Mouse (Mus musculus) embryonic fibroblast, embryonic 13.5 days (primary cell): Measurements from ENCODE around the gene Eml5. TPM values are rescaled to one million over a fixed set of nuclear protein-coding genes. Genes with fewer than 3 reads are reported as not detected.

Experiments used
- H3K27ac ChIP-seq: 2 replicates; pipeline ENCODE4 v1.5.1; 2012; ENCODE audit warnings: low read length, control low read depth, inconsistent platforms; ENCODE audit not compliant: insufficient read depth
- H3K4me1 ChIP-seq: 2 replicates; pipeline ENCODE4 v1.6.1; 2011; ENCODE audit warnings: low read length; ENCODE audit not compliant: control insufficient read depth, insufficient read depth
- H3K4me3 ChIP-seq: 2 replicates; pipeline ENCODE4 v1.5.1; 2011; ENCODE audit warnings: mild to moderate bottlenecking, control low read depth, low read length; ENCODE audit not compliant: insufficient read depth
- CTCF ChIP-seq: IDR thresholded peaks from 2 replicates; pipeline ENCODE4 v1.5.1; 2011; ENCODE audit warnings: mild to moderate bottlenecking, control low read depth, low read length, moderate library complexity, borderline replicate concordance; ENCODE audit not compliant: insufficient read depth
- POLR2A ChIP-seq: IDR thresholded peaks from 2 replicates; pipeline ENCODE4 v1.6.1; 2011; ENCODE audit warnings: low read depth, mild to moderate bottlenecking, control low read depth, low read length, moderate library complexity
- polyA plus RNA-seq: library from polyadenylated mRNA; stranded (reverse); fragments of >200 nt; gene quantifications from 2 replicates; pipeline ENCODE4 v1.2.4, GENCODE M21; 2011; ENCODE audit warnings: low read depth; ENCODE audit not compliant: missing spikeins, insufficient read length

The Eml5 gene
- polyA plus RNA-seq, 1 experiment, result 4.6 TPM

- no peak overlapping the region for H3K4me3 ChIP-seq
- TF ChIP-seq POLR2A (no peak), CTCF (no peak)
- no peaks in the 10 kb centered on the region for H3K4me1 ChIP-seq
- H3K27ac ChIP-seq, result no peak overlapping the region
These were observed 4.5 kb downstream of the Eml5 start for GRCm38 (mm10) chr12:98896761-98897160.

GRCm38 (mm10) chr12:98884515-98884914 lies 16.8 kb downstream of the Eml5 start:
- no peak for TF ChIP-seq CTCF
- Histone ChIP-seq H3K27ac (no peak overlapping the region), H3K4me3 (no peak overlapping the region), H3K4me1 (no peaks in the 10 kb centered on the region; the same call in 1 of the 2 replicates)

GRCm38 (mm10) chr12:98881796-98882195 lies 19.5 kb downstream of the Eml5 start:
- TF ChIP-seq CTCF (no peak), POLR2A (no peak)
- H3K27ac ChIP-seq, result no peak overlapping the region

GRCm38 (mm10) chr12:98878693-98879092 lies 22.6 kb downstream of the Eml5 start:
- Histone ChIP-seq H3K4me3 (no peak overlapping the region), H3K27ac (no peak overlapping the region), H3K4me1 (peaks cover 2% of the 10 kb centered on the region)
- TF ChIP-seq POLR2A, result no peak
- no peak for TF ChIP-seq CTCF

More at GRCm38 (mm10) chr12:98881796-98882195, 19.5 kb downstream of the Eml5 start:
- Histone ChIP-seq H3K4me1 (no peaks in the 10 kb centered on the region; the same call in 1 of the 2 replicates), H3K4me3 (no peak overlapping the region)

GRCm38 (mm10) chr12:98875216-98875615 lies 26.1 kb downstream of the Eml5 start:
- TF ChIP-seq CTCF, result no peak
- TF ChIP-seq POLR2A, result no peak

GRCm38 (mm10) chr12:98872836-98873235 lies 28.4 kb downstream of the Eml5 start:
- H3K4me3 ChIP-seq, result no peak overlapping the region
- no peak for TF ChIP-seq CTCF
- TF ChIP-seq POLR2A, result no peak
- peaks cover 2% of the 10 kb centered on the region; the same call in 1 of the 2 replicates for H3K4me1 ChIP-seq
- no peak overlapping the region for H3K27ac ChIP-seq

More at GRCm38 (mm10) chr12:98875216-98875615, 26.1 kb downstream of the Eml5 start:
- Histone ChIP-seq H3K4me3 (no peak overlapping the region), H3K27ac (peak overlapping the region; percentile 71; the same call in 1 of the 2 replicates), H3K4me1 (peaks cover 2% of the 10 kb centered on the region; the same call in 1 of the 2 replicates)

- TF ChIP-seq POLR2A, result no peak
- Histone ChIP-seq H3K4me3 (no peak overlapping the region), H3K4me1 (no peaks in the 10 kb centered on the region), H3K27ac (no peak overlapping the region)
These were observed 37.8 kb downstream of the Eml5 start for GRCm38 (mm10) chr12:98863436-98863835.

GRCm38 (mm10) chr12:98860316-98860715 lies 41.0 kb downstream of the Eml5 start:
- Histone ChIP-seq H3K4me3 (no peak overlapping the region), H3K4me1 (no peaks in the 10 kb centered on the region), H3K27ac (no peak overlapping the region)
- no peak for TF ChIP-seq CTCF
- TF ChIP-seq POLR2A, result no peak

- TF ChIP-seq POLR2A, result no peak
- peak; percentile 60; the same call in 1 of the 2 replicates for TF ChIP-seq CTCF
These were observed 50.5 kb downstream of the Eml5 start for GRCm38 (mm10) chr12:98850767-98851166.

GRCm38 (mm10) chr12:98844774-98845173 lies 56.5 kb downstream of the Eml5 start:
- H3K27ac ChIP-seq, result no peak overlapping the region
- no peaks in the 10 kb centered on the region; the same call in 1 of the 2 replicates for H3K4me1 ChIP-seq
- H3K4me3 ChIP-seq, result no peak overlapping the region
- TF ChIP-seq CTCF, result no peak

More at GRCm38 (mm10) chr12:98850767-98851166, 50.5 kb downstream of the Eml5 start:
- Histone ChIP-seq H3K27ac (peak overlapping the region; percentile 12; the same call in 1 of the 2 replicates), H3K4me1 (peaks cover 2% of the 10 kb centered on the region), H3K4me3 (no peak overlapping the region)

GRCm38 (mm10) chr12:98840135-98840534 lies 61.1 kb downstream of the Eml5 start:
- no peaks in the 10 kb centered on the region for H3K4me1 ChIP-seq
- no peak overlapping the region for H3K4me3 ChIP-seq
- TF ChIP-seq CTCF (no peak), POLR2A (no peak)
- no peak overlapping the region for H3K27ac ChIP-seq
